Mouse (Mus musculus) spleen, postnatal 36 days (tissue): Measurements from ENCODE around the gene Map7d1.

Source experiments
- DNase-seq, 2 experiments: peaks; one replicate each; pipeline ENCODE4 v3.0.0; 2022; ENCODE audit warnings: low spot score in 2 of 2, mixed read lengths in 1 of 2

Gene Map7d1

GRCm38 (mm10) chr4:126256131-126256791, at the start of gene Map7d1:
Gene Map7d1, minus strand, starts transcription at chr4:126256343.
- DNase-seq: peak; percentile 81 to 83

GRCm38 (mm10) chr4:126305428-126305827, 49.3 kb upstream of the Map7d1 start:
- no peak for DNase-seq

GRCm38 (mm10) chr4:126303877-126304276, 47.7 kb upstream of the Map7d1 start:
- no peak for DNase-seq

- no peak for DNase-seq
Observed at GRCm38 (mm10) chr4:126301584-126302309, 45.6 kb upstream of the Map7d1 start.

GRCm38 (mm10) chr4:126300916-126301583, 44.9 kb upstream of the Map7d1 start:
- no peak for DNase-seq

GRCm38 (mm10) chr4:126296617-126297101, 40.5 kb upstream of the Map7d1 start:
- DNase-seq: no peak

GRCm38 (mm10) chr4:126295937-126296336, 39.8 kb upstream of the Map7d1 start:
- DNase-seq: no peak

GRCm38 (mm10) chr4:126295152-126295551, 39.0 kb upstream of the Map7d1 start:
- no peak for DNase-seq

- no peak for DNase-seq
Observed at GRCm38 (mm10) chr4:126291196-126291595, 35.1 kb upstream of the Map7d1 start.

GRCm38 (mm10) chr4:126290314-126290713, 34.2 kb upstream of the Map7d1 start:
- no peak for DNase-seq

- no peak for DNase-seq
Observed at GRCm38 (mm10) chr4:126288085-126288666, 32.0 kb upstream of the Map7d1 start.

GRCm38 (mm10) chr4:126287302-126287995, 31.3 kb upstream of the Map7d1 start:
- DNase-seq: no peak

GRCm38 (mm10) chr4:126286492-126286891, 30.3 kb upstream of the Map7d1 start, which contains the start of gene Col8a2:
Gene Col8a2, plus strand, starts transcription at chr4:126286793.
- no peak for DNase-seq

- DNase-seq: no peak
Observed at GRCm38 (mm10) chr4:126283582-126283981, 27.4 kb upstream of the Map7d1 start.

GRCm38 (mm10) chr4:126281706-126282105, 25.6 kb upstream of the Map7d1 start:
- no peak for DNase-seq

- DNase-seq: no peak
Observed at GRCm38 (mm10) chr4:126278961-126279360, 22.8 kb upstream of the Map7d1 start.

GRCm38 (mm10) chr4:126278565-126278915, 22.4 kb upstream of the Map7d1 start:
- no peak for DNase-seq

GRCm38 (mm10) chr4:126277906-126278564, 21.9 kb upstream of the Map7d1 start:
- DNase-seq: no peak

- DNase-seq: no peak
Observed at GRCm38 (mm10) chr4:126275681-126276131, 19.6 kb upstream of the Map7d1 start.

GRCm38 (mm10) chr4:126275081-126275480, 18.9 kb upstream of the Map7d1 start:
- DNase-seq: no peak

- DNase-seq: no peak
Observed at GRCm38 (mm10) chr4:126273753-126274152, 17.6 kb upstream of the Map7d1 start.
